Mouse (Mus musculus) midbrain, postnatal 0 days (tissue): ENCODE measurements at regions not wholly inside any gene's neighbourhood (a gene's known extent, or its start where the extent isn't known, plus 50 kb on each side); places are given as distances from the start of the nearest gene placed in this dataset.

Experiments
- ATAC-seq: fragments of 200-750 bp; cut with Nextera tagmentation; 2 replicates; pipeline ENCODE4 v1.8.0; 2017; ENCODE audit warnings: moderate number of reproducible peaks, mild to moderate bottlenecking, moderate TSS enrichment, moderate library complexity; ENCODE audit not compliant: low FRiP score
- DNase-seq: peaks from one replicate; pipeline ENCODE4 v3.0.0-alpha.2; 2015; ENCODE audit warnings: low spot score
- H3K27ac ChIP-seq: fragments of 300-500 bp; sonication (generic); 2 replicates; pipeline ENCODE4 v1.5.1; 2014; ENCODE audit warnings: low read depth, mild to moderate bottlenecking, low read length, mixed read lengths
- H3K27me3 ChIP-seq: fragments of 300-500 bp; sonication (generic); 2 replicates; pipeline ENCODE4 v1.6.1; 2014; ENCODE audit warnings: low read length, control low read depth, mixed read lengths; ENCODE audit not compliant: insufficient read depth
- H3K36me3 ChIP-seq: fragments of 300-500 bp; sonication (generic); 2 replicates; pipeline ENCODE4 v1.6.1; 2014; ENCODE audit warnings: low read length, control low read depth, mixed read lengths; ENCODE audit not compliant: insufficient read depth
- H3K4me1 ChIP-seq: fragments of 300-500 bp; sonication (generic); 2 replicates; pipeline ENCODE4 v1.6.1; 2014; ENCODE audit warnings: mild to moderate bottlenecking, control low read depth, antibody characterized with exemption, low read length, mixed read lengths; ENCODE audit not compliant: insufficient read depth
- H3K4me2 ChIP-seq: fragments of 300-500 bp; sonication (generic); 2 replicates; pipeline ENCODE4 v1.6.1; 2014; ENCODE audit warnings: low read depth, mild to moderate bottlenecking, low read length, mixed read lengths; ENCODE audit not compliant: poor library complexity, severe bottlenecking
- H3K4me3 ChIP-seq: fragments of 300-500 bp; sonication (generic); 2 replicates; pipeline ENCODE4 v1.5.1; 2014; ENCODE audit warnings: low read depth, mild to moderate bottlenecking, low read length, moderate library complexity
- H3K9ac ChIP-seq: fragments of 300-500 bp; sonication (generic); replicated peaks from 2 replicates; pipeline ENCODE4 v1.6.1; 2014; ENCODE audit warnings: mild to moderate bottlenecking, low read length, moderate library complexity, mixed read lengths; ENCODE audit not compliant: poor library complexity, severe bottlenecking
- H3K9me3 ChIP-seq: fragments of 300-500 bp; sonication (generic); 2 replicates; pipeline ENCODE4 v1.6.1; 2016; ENCODE audit warnings: low read length, control low read depth
- CTCF ChIP-seq: IDR thresholded peaks from 2 replicates; pipeline ENCODE4 v1.5.1; 2016; ENCODE audit warnings: antibody characterized with exemption, mild to moderate bottlenecking
- WGBS: fragments of 180-500 bp; shearing (Covaris S2); extraction: QIAGEN DNeasy Blood & Tissue Kit; methylation state at CpG from one replicate; pipeline ENCODE4 v1.1.7; 2014; 5-methylcytosine and 5-hydroxymethylcytosine counted together

DNA sequence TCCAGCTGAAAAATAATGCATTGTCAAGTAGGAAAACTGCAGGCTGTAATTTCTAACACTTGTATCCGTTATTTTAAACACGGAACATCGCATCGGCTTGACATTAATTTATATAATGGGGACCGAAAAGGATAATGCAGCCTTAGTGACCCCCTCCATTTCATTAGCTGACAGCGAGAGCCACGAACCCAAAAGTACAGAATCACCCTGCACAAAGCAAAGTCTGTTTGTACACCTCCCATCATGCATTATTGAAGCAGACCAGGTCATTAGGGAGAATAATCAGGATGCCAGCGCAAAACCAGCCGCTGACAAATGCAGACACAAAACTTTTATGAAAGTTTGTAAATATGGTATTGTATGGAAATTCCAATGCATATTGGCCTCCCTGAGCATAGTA, 406.8 kb downstream of the Tshz3 start:
- H3K36me3 ChIP-seq = no peaks in the 10 kb centered on the region
- ATAC-seq (no peak), DNase-seq (no peak)
- H3K9me3 ChIP-seq = no peaks in the 10 kb centered on the region
- no peak overlapping the region for H3K4me3 ChIP-seq
- no peaks in the 10 kb centered on the region for H3K4me1 ChIP-seq
- no peaks in the 10 kb centered on the region for H3K27me3 ChIP-seq
- 73% methylated on average over 9 of the region's 9 CpGs for WGBS
- H3K4me2 ChIP-seq = no peak overlapping the region
- TF ChIP-seq CTCF = no peak
- H3K9ac ChIP-seq = no peak overlapping the region
- no peak overlapping the region for H3K27ac ChIP-seq

DNA sequence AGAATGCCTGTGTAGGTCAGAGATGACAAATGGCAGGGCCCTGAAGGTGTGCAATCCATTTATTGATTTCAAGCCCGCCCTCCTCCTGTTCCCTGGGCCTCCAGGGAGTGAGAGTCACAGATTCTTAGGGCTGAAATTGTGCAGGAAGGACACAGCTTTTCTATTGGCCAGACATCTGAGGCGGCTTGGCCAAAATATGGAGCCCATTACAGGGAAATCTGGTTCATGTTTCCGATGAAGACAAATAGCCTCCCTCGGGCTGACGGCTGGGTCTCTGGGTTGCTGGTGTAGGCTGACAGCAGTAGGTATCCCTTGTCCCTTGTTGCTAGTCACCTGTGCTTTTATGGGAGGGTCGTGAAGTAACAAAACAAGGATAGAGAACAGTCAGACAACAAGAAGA, 413.2 kb downstream of the Tshz3 start:
- Histone ChIP-seq H3K9ac (no peak overlapping the region), H3K9me3 (no peaks in the 10 kb centered on the region), H3K4me3 (no peak overlapping the region), H3K36me3 (no peaks in the 10 kb centered on the region), H3K27me3 (no peaks in the 10 kb centered on the region), H3K4me1 (no peaks in the 10 kb centered on the region), H3K4me2 (no peak overlapping the region), H3K27ac (no peak overlapping the region)
- 83% methylated on average over 6 of the region's 6 CpGs for WGBS
- no peak for ATAC-seq
- TF ChIP-seq CTCF = no peak
- DNase-seq = no peak

- ATAC-seq = no peak
These were observed 422.9 kb downstream of the Tshz3 start for GRCm38 (mm10) chr7:37120776-37121175.

GRCm38 (mm10) chr7:37140191-37140590, 442.3 kb downstream of the Tshz3 start:
- H3K4me1 ChIP-seq = no peaks in the 10 kb centered on the region
- ATAC-seq (no peak), DNase-seq (no peak)
- no peak for TF ChIP-seq CTCF
- H3K4me3 ChIP-seq = no peak overlapping the region
- H3K36me3 ChIP-seq = no peaks in the 10 kb centered on the region
- H3K27ac ChIP-seq = no peak overlapping the region
- no peak overlapping the region for H3K9ac ChIP-seq
- H3K27me3 ChIP-seq = no peaks in the 10 kb centered on the region
- no peaks in the 10 kb centered on the region for H3K9me3 ChIP-seq
- H3K4me2 ChIP-seq = no peak overlapping the region
- 90% methylated on average over 12 of the region's 12 CpGs for WGBS

More at GRCm38 (mm10) chr7:37120776-37121175, 422.9 kb downstream of the Tshz3 start:
- no peaks in the 10 kb centered on the region for H3K9me3 ChIP-seq
- no peaks in the 10 kb centered on the region for H3K4me1 ChIP-seq
- no peaks in the 10 kb centered on the region for H3K36me3 ChIP-seq
- no peak overlapping the region for H3K27ac ChIP-seq
- no peak for DNase-seq
- H3K27me3 ChIP-seq = no peaks in the 10 kb centered on the region
- H3K4me3 ChIP-seq = no peak overlapping the region
- H3K9ac ChIP-seq = no peak overlapping the region
- WGBS = 90% methylated on average over 4 of the region's 4 CpGs
- no peak overlapping the region for H3K4me2 ChIP-seq
- no peak for TF ChIP-seq CTCF

DNA sequence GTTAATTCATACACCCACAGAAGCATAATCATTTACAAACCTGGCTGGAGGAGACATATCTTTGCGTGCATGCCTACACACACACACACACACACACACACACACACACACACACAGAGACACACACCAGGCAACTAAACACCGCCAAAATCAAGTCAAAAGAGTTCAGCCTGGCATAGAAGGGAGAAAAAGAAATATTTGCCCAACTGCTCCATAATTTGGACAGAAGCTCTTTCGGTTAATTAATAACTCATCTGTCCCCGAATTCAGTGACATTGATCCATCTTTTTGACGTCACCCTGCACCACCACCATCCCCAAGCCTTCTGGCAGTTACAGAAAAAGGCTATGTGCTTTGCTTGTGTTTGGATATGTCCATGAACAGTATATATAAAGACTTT, 444.9 kb downstream of the Tshz3 start:
- no peak overlapping the region for H3K4me2 ChIP-seq
- H3K27ac ChIP-seq = no peak overlapping the region
- 92% methylated on average over 5 of the region's 5 CpGs for whole genome bisulfite sequencing
- TF ChIP-seq CTCF = no peak
- H3K4me3 ChIP-seq = no peak overlapping the region
- no peak overlapping the region for H3K9ac ChIP-seq
- no peaks in the 10 kb centered on the region for H3K4me1 ChIP-seq
- no peaks in the 10 kb centered on the region for H3K9me3 ChIP-seq
- no peaks in the 10 kb centered on the region for H3K27me3 ChIP-seq
- no peaks in the 10 kb centered on the region for H3K36me3 ChIP-seq
- ATAC-seq (no peak), DNase-seq (no peak)

DNA sequence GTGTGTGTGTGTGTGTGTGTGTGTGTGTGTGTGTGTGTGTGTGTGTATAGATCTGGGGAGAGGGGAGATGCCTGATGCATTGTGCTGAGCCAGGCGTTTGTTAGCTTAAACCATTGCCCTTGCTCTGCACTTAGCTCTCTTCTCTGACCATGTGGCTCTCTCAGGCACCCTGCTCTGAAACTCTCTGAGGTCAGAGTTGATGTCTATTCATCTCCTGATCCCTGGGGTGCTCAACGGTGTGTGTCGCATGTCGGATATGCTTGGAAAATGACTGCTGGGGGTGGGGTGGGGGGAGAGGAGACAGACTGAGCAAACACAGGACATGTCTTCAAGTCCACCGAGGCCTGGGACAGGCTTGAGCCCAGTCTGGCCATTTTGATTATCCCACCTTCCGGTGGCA, 446.4 kb downstream of the Tshz3 start:
- WGBS = 35% methylated on average over 6 of the region's 6 CpGs
- Histone ChIP-seq H3K27ac (no peak overlapping the region), H3K4me3 (no peak overlapping the region), H3K4me2 (no peak overlapping the region), H3K4me1 (no peaks in the 10 kb centered on the region), H3K27me3 (no peaks in the 10 kb centered on the region), H3K36me3 (no peaks in the 10 kb centered on the region), H3K9ac (no peak overlapping the region), H3K9me3 (no peaks in the 10 kb centered on the region)
- DNase-seq (no peak), ATAC-seq (no peak)
- TF ChIP-seq CTCF = no peak

- Histone ChIP-seq H3K36me3 (no peaks in the 10 kb centered on the region), H3K27me3 (no peaks in the 10 kb centered on the region), H3K4me3 (no peak overlapping the region), H3K9ac (no peak overlapping the region), H3K4me1 (no peaks in the 10 kb centered on the region), H3K9me3 (no peaks in the 10 kb centered on the region), H3K27ac (no peak overlapping the region), H3K4me2 (no peak overlapping the region)
- DNase-seq (peak; percentile 82), ATAC-seq (no peak)
- no peak for TF ChIP-seq CTCF
- 73% methylated on average over 5 of the region's 5 CpGs for WGBS
These were observed 451.8 kb downstream of the Tshz3 start for GRCm38 (mm10) chr7:37149711-37150110.
